Mouse (Mus musculus): ENCODE data around the gene Stat5b.

- no peak for TF ChIP-seq CTCF (IDR thresholded peaks at IDR 0.05; ENCODE audit: low read depth)
- no peak for TF ChIP-seq EP300 (IDR thresholded peaks at IDR 0.05; ENCODE audit: low read depth)
Measured at GRCm38 (mm10) chr11:100879321-100880078, 29.0 kb upstream of the Stat5b start.
